Comparison of ENCODE assay signal across 10 mouse cellular contexts in genomic region chr17:88507376-88507775, GRCm38 (mm10). TPM values are rescaled to one million over a fixed set of nuclear protein-coding genes. Genes with fewer than 3 reads are reported as not detected.
DNase-seq lines count a peak whose midpoint lies in the region; ATAC-seq and TF ChIP-seq lines count a peak whose summit lies in the region.
"Had no signal": no experiment of that assay in that cellular context is flagged by ENCODE, and none has a peak within 500 bp of the region (broad histone marks: within the 10 kb centered on the region; RNA-seq: fewer than 3 reads in every experiment).

No protein-coding gene starts in this region.

- intact Hi-C loops in heart, postnatal 14 days (cut with DNase I) = no loop called here

- TF ChIP-seq CTCF in brain, embryonic 14.5 days (IDR thresholded peaks at IDR 0.05; ENCODE audit: borderline replicate concordance, extremely low read depth, insufficient read depth, insufficient read length) = no peak

- DNase-seq in kidney, postnatal 10 days = peak; percentile 52
- DNase-seq in kidney, adult 8-10 months = no peak
- peak; percentile 50 for DNase-seq in brain, embryonic 14.5 days (ENCODE audit: low read depth)
- peak; percentile 89 for DNase-seq in cerebellum, adult 8-10 months
- DNase-seq in lung, postnatal 10 days = peak; percentile 65
- no peak for DNase-seq in heart, postnatal 14 days
- DNase-seq: liver, embryonic 13.5 days; right cerebral cortex, postnatal 25 days; thymus, postnatal 4 days had no signal

- no peak for ATAC-seq in inflammation-experienced regulatory T-cells, adult 6 months

- no peak for TF ChIP-seq POLR2A in brain, embryonic 14.5 days (IDR thresholded peaks at IDR 0.05; ENCODE audit: borderline replicate concordance, extremely low read depth, insufficient read depth, insufficient read length, poor library complexity, severe bottlenecking)

RNA-seq across cellular contexts. Expression of gene Ppp1r21, which starts 22.5 kb away (rescaled TPM):
- 60.3 and 76.5 TPM in 2 replicates for polyA plus RNA-seq in brain, embryonic 14.5 days (2012; rRNA removed)
- polyA plus RNA-seq in inflammation-experienced regulatory T-cells, adult 6 months (2017; shearing (Covaris generic)) = 10 to 100 TPM; 16.8 to 31.9 (median 28.2) TPM
- total RNA-seq in heart, postnatal 14 days (2021) = 10 to 100 TPM; 11.4 to 12.3 TPM

Comparison
In these comparisons a context has a peak if more than half of its experiments do, and no peak if none do; other contexts are left out.
1. DNase-seq: peak in kidney, postnatal 10 days (single experiment), brain, embryonic 14.5 days (single experiment), cerebellum, adult 8-10 months (single experiment) and lung, postnatal 10 days (single experiment); none in kidney, adult 8-10 months (0 of 2) and heart, postnatal 14 days (0 of 2).